Mouse (Mus musculus): ENCODE data around the gene Mon1b.

The Mon1b gene

DNA sequence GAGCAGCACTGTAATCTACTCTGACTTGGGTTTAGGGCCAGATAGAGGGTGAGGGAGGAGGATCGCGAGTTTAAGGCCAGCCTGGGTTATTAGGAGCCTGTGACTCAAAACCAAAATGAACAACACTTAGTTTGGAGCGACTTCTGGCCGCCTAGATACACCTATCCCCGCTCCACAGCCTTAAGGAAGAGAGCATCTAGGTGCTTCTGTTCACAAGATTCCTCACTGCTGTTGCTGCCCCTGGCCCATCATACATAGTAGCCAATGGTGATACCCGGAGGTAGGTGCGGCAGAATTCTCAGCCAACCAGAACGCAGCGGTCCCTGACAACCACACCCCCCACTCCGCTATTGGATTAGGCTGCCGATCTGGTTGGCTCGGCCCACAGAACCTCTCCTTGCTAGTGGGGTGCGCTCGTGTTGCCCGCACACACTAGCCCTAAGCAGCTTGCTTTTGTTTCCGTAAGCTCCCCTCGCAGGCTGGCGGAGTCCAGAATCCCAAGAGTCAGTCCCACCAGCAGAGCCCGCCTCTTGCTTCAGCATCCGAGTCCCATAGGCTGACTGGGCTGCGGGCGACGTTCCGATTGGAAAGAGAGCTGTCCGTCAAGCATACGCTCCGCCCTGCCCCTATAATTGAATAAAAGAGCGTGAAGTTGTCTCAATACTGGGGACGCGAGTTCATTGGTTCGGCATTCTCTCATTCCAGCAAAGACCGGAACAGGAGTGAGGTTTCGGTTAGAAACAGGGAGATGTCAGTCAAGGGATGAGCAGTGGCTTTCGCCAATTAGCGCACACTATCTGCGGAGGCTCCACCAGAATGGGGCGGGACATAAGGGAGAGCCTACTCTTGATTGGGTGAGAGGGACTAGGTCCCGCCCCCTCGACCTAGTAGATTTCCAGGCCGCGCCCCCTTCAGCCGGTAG lies at the start of gene Mon1b:
TSS of gene Mon1b (plus strand) at position 918 of the 922 bp plus-strand sequence.
- peak; percentile 93 for DNase-seq (ENCODE audit: low spot score in 2 of 2)

DNA sequence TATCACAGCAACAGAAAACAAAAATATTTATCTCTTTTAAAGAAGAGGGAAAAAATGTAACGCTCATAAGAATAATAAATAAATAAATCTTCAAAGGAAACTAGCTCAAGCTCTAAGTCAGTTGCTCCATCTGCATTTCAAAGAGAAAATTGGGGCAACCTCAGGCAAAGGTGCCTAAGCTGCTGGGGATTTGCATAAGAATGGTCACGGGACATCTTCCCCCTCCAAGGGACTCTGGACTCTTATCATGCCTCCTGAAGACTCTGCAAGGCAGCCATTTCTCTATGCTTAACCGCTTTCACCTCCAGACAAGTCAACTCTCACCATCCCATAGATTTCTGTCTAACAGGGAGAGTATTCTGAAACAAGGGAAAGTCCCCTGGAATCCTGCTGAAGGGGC lies 37.0 kb upstream of the Mon1b start:
- DNase-seq (ENCODE audit: low spot score in 2 of 2), result no peak

DNA sequence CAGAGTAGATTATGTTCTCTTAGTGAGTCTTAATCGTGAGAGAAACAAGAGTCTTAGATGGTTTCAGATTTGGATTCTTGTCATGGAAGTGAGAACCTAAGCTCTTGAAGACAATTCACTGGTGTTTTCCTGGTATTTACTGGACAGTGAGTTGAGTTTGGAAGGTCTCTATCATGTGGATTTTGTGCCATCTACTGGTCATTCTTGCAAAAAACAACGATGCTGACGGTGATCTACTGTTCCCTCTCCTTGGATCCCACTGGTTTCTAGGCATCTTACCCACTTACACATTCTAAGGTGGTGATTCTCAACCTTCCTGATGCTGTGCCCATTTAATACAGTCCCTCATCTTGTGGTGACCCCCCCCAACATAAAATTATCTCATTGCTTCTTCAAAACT lies 2.8 kb upstream of the Mon1b start:
- no peak for DNase-seq (ENCODE audit: low spot score in 2 of 2)

DNA sequence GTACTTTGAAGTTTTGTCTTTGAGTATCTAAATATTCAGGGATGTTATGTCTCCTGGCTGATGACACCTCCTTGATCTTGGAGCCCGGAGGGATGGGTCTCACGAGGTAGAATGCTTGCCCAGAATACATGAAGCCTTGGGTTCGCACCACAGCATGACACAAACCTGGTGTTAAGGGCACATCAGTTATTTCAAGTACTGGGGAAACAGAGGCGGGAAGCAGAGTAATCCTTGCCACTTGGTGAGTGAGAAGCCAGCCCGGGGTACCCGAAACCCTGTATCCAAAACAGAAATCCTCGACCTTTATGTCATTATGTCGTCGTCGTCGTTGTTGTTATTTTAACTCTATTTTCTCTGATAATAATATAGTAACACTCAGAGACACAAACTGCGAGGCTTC lies 1.2 kb upstream of the Mon1b start:
- no peak for DNase-seq (ENCODE audit: low spot score in 2 of 2)

DNA sequence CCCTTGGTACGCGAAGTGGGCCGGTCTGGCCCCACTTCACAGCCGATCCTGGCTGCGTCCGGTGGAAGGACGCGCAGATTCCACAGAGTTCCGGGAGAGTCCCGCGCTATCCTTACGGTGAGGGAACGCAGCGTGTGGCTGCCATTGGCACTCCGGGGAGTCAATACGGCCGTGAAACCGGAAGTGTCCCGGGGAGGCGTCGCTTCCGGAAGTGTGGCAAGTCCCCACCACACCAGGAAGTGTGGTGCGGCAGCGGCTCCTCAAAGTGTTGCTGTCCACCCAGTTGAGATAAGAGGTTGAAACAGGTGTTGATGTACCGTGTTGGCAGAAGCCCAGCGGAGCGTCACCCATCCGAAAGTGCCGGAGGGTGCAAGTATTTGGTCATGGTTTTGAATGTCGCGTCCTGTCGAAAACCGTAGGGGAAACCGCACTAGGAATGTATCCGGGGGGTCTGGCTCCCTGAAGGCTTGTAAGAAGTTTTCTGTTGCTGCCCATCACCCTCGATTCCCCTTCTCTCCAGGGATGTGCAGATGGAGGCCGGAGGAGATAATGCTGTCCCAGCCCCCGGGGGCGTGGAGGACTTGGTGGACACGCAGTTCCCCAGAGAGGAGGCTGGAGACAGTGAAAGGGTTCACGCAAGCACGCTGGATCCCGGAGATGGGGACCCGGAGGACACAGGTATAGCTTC lies 349 bp downstream of the Mon1b start:
- DNase-seq (ENCODE audit: low spot score in 2 of 2), result peak in 1 of 2 experiments; percentile 82

DNA sequence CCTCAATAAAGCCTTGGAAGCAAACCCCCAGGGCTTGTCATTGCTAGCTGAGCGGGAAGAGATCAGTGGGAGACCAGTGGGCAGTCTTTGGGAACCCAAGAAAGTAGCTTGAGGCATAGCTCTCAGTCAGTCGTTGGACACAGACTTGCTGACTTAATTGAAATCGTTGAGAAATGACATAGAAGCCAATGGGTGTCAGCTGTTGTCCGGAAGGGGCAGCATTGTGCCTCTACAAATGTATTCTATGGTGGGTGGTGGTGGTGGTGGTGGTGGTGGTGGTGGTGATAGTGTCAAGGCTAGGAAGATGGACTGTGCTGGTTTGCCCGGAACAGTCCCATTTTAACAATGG lies 867 bp downstream of the Mon1b start:
- no peak for DNase-seq (ENCODE audit: low spot score in 2 of 2)

DNA sequence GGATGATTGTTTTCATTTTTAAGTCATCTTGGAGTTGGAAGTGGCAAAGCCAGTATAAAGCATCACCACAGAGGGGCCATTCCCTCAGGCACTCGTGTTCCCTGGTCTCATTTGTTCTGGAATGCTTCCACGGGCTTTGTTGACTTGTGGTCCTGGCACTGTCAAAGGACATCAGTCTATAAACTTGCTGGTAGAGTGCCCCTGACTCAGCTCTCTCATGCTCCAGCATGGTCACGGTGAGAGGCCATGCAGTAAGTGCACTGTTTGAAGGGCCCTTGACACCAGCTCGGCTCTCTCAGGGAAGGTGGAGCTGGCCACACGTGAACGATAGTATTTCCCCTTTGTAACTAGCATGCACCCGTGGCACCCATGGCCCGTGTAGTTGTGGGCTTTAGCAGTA lies 5.0 kb downstream of the Mon1b start:
- DNase-seq (ENCODE audit: low spot score in 2 of 2), result no peak

DNA sequence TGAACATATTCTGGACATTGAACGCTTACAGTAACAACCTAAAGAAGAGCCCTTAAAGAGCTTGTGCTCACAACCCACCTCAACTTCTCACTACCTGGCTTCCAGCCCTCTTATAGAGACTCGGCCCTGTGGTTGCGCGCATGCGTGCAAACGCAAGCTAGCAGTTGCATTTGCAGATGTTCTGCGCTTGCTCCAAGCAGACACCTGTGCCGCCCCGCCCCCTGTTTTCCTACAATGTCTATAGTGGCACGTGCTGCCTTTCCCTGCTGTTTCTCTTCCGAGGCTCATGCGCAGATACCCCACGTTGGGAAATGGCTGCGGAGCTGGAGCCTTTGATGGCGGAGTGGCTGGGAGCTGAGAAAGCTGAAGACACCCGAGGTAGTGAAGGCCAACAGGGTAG lies 7.5 kb downstream of the Mon1b start, which contains the start of gene Syce1l:
TSS of gene Syce1l (plus strand) at position 288 of the 400 bp plus-strand sequence.
- no peak for DNase-seq (ENCODE audit: low spot score in 2 of 2)

DNA sequence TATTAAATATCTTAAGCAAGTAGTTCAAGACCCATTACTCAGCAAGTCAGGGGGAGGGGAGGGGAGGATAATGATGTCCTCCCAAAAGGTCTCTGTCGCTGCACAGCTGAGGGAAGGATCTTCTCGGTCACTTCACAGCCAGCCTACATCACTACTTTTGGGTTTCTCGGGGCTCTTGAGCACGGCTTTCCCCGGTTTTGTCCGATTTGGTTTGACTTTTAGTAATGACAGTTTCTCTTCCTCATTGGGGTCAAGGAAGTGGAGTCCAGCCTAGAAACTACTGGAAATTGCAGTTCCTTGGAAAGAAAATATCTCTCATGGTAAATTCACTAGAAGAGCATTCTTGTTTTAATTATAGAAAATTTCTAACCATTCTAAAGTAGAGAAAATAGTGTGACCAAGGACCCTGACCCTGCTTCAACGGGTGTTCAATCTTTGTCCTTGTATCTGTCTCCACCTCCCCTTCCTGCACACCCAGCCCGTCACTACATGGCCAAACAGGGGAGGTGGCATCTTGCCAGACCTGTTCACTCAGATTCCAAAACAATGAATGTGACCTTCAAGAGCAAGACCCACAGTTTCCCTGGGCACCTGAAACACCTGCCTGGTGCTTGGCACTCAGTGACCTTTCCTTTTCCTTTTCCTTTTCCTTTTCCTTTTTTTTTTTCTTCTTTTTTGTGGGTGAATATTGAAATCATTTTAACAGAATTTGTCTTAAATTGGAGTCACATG lies 8.3 kb downstream of the Mon1b start:
- DNase-seq (ENCODE audit: low spot score in 2 of 2), result no peak

DNA sequence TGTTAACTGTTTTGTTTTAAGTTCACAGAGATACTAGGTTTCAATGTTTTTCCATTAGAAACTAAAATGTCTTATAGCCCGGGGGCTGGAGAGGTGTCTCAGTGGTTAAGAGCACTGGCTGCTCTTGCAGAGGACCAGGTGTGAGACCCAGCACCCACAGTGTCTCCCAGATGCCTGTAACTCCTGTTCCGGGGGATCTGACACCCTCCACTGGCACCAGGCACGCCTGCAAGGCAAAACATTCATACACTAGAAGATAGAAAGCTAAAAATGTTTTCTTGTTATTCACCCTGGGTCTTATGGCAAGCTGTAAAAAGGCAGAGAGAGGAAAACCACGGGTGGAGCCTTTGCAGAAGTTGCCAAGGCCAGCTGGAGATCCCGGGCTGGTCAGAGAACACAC lies 9.8 kb downstream of the Mon1b start:
- DNase-seq (ENCODE audit: low spot score in 2 of 2), result no peak

DNA sequence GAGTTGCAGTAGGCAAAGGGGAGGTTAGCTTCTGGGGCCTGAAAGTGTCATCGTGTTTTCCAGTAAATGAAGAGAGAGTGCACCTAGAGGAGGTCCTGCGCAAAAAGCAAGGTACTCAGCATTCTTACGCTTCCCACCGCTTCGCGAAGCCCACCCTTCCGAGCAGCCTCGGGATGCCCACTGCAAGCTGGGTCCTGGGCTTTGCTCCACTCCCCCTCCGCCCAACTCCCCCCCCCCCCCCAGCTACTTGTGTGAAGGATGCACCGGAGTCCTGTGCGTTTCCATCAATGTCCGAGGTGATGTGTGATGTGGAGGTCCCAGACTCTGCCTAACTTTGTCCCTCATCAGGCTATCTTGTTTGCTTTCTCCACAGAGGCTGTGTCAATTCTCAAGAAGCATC lies 17.1 kb downstream of the Mon1b start:
- no peak for DNase-seq (ENCODE audit: low spot score in 2 of 2)

DNA sequence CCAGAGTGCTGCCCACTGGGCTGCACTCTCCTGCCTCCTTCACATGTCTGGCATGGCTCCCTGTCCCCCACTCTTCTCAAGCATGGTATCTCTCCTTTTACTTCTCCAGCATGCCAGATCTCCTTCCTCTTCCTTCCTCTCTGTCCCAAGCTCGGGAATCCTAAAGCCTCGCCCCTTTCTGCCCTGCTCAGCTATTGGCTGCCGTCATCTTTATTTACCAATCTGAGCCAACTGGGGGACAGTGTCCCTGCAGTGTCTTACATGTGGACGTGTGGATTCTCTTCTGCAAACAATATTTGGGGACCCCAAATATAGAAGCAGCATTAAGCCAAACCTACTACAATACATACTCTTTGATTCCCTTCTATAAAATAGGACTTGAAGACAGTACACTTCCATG lies 17.8 kb downstream of the Mon1b start:
- no peak for DNase-seq (ENCODE audit: low spot score in 2 of 2)

DNA sequence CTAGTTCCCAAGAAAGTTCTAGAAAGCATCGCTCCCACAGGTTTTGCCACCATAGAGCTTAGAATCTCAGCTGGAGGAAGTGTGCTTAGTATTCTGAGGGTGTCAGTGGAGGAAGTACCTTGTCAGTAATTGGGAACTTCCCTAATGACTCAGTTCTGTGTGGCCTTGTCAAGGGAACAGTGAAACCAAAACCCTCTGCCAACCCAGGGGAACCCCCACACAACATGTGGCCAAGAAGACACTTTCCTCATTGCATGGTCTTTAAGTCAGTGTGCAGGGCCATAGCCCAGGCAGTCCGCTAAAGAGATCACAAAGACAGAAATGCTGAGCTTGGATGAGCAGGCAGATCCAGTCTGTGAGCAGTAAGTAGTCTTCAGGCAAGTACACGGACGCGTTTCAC lies 20.8 kb downstream of the Mon1b start:
- DNase-seq (ENCODE audit: low spot score in 2 of 2), result no peak

DNA sequence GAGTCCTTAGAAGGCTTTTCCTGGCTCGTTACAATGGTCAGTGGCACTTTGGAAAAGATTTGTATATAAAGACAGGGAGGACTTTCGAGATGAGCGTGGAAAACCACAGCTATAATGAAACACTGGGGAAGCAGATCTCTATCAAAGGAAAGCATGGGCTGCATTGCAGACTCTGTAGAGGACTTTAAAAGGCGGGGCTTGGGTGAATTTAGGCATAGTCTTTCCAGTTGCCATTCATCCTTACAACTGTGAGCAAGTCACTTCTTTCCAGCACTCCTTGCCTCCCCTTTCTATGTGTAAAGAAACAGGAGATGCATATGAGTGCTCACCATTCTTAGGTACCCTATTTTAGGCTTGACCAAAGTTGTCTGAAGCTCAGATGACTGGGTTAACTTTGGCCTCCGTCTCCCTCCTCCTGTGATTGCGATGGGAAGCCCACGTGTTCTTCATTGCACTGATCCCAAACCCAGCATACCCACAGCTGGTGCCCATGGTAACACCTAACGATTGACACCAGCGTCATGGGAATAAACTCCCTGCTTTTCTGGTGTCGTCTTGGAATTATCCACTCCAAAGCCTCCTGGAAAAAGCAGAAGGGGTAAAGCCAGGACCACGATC lies 21.4 kb downstream of the Mon1b start:
- no peak for DNase-seq (ENCODE audit: low spot score in 2 of 2)

DNA sequence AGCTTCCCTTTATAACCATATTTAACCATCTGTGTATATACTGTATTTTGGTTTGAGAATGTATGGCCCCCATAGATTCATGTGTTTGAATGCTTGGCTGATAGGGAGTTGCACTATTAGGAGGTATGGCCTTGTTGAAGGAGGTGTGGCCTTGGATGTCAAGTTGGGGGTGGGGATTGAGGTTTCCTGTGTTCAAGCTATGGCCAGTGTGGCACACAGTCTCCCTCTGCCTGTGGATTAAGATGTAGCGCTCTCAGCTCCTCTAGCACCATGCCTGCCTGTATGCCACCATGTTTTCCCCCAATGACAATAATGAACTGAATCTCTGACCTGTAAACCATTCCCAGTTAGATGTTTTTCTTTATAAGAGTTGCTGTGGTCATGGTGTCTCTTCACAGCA lies 24.7 kb downstream of the Mon1b start:
- no peak for DNase-seq (ENCODE audit: low spot score in 2 of 2)

DNA sequence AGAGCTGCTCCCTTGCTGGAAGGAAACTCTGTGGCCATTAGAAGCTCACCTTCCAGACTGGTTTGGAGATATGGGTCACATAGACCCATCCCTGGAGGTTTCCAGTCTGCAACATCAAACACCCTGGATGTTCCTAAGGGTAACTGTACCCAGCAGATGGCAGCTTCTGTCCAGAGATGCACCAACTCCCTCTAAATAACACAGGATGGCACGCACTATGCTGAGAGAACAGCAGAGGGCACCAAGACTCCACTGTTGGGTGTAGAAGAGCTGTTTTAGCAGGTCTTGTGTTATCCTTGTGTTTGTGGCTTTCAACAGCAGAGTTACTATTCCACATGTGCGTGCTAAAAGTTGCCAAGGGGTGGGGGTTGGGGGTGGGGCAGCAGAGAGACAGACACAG lies 29.2 kb downstream of the Mon1b start:
- DNase-seq (ENCODE audit: low spot score in 2 of 2), result peak in 1 of 2 experiments; percentile 31

DNA sequence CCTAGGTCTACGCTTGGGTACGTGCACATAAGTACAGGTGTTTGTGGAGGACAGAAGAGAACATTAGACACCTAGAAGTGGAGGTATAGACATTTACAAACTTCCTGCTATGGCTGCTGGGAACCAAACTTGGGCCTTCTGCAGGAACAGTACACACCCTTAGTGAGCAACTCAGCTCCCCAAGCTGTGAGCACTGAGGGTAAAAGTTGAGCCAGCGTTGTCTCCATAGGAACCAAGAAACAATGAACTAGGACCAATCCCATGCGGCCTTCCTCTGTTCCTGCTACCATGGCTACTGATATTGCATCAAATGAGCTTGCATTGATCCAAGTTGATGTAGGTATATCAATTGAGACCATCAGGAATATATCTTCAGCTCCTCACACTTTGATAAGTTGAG lies 29.6 kb downstream of the Mon1b start:
- DNase-seq (ENCODE audit: low spot score in 2 of 2), result no peak

DNA sequence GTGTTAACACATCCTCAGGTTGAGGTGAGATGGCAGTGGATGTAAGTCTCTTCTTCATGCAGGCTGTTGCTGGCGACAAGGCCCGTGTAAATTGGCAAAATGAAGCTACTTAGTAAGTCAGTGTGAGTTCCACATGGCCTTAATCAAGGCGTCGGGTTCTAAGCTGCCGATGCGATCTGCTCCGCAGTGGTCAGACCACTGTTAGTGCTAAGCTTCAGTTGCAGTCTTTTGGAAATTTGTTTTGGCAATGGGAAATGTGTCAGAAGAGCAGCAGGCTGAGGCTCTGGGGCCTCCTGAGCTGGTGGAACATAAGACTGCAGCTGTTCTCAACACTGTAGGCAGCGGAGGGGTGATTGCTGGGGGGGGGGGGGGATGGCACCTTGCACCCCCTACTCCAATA lies 30.6 kb downstream of the Mon1b start:
- DNase-seq (ENCODE audit: low spot score in 2 of 2), result no peak

DNA sequence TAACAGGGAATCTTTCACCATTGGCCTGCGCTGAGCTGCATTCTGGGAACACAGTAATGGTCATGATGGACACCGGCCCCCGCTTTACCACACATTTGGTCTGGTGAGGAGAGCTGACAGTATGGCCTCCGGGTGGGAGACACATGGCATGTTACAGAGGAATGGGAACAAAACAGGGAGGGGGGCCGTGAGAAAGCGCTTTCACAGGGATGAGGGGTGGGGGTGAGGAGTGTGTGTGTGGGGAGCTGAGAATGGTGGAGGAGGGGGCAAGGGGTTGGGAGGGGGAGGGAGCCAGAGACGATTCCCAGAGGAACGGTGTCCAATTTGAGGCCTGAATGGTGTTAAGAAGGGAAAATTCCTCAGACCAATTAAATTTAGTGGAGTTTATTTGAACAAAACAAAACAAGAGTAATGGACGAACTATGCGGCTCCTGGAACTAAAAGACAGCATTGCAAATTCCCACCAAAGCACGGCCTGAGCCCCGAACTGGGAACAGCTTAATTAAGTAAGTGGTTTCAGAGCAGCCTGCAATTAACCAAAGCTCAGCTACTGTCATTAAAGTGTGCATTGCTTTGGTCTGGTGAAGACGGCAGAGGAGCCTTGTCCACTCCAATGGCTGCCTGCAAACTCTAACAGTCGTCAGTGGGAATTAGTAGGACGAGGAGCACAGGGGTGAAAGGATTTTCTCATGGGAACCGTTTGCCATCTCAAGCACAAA lies 31.5 kb downstream of the Mon1b start:
- no peak for DNase-seq (ENCODE audit: low spot score in 2 of 2)

DNA sequence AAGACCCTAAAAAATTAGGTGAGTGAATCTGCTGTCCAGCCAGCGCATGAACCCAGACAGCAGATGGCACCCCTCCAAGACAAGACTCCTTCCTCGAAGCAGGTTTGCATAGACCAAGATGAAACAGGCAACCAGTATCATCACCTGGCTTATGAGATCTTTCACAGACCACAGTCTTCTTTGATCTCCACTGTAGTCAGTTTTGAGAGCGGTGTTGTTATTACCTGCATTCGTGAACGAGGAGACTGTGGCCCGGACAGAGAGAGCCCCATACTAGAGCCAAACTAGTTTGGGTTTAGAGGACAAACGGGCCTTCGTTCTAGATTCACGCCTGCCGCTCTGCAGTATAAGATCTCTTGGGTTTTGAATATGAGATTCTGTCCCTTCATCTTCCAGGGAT lies 34.5 kb downstream of the Mon1b start:
- DNase-seq (ENCODE audit: low spot score in 2 of 2), result no peak

DNA sequence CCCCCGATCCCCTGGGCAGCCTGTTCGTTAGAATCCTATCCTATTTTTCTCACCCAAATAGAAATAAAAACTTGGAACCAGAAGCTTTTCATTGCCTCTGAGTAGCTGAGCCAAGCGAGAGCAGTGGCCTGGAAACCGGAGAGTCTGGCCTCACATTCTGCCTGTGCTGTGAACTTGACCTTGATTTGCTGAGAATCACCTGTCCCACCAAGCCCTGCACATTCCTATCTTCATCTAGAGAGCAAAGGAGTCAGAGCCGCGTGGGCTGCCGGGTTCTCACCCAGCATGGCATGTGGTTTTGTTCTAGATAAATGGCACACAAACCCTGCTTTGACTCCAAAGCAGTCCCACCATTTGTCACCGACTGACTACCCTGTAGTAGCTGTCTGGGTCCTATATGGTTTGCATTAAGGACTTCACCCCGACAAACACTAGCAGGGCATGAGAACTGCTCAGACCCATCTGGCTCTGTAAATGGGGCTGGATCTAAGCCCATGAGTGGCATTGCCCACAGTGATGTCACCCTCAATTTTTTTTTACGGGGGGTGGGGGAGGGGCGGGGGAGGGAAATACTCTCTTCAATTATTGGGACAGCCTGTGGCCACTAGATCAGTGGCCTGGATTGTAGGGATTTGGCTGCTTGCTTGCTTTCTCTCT lies 37.3 kb downstream of the Mon1b start:
- no peak for DNase-seq (ENCODE audit: low spot score in 2 of 2)

Measured in spleen, postnatal 14 days (tissue).